Mouse (Mus musculus) frontal cortex, postnatal 36 days (tissue): Measurements from ENCODE around the gene Cacnb4.

Experiments used
- DNase-seq, 2 experiments: peaks; one replicate each; pipeline ENCODE4 v3.0.0; 2022; ENCODE audit warnings: low spot score in 2 of 2

The Cacnb4 gene

GRCm38 (mm10) chr2:52603935-52604650 is 72.5 kb downstream of the Cacnb4 start:
- DNase-seq = no peak

GRCm38 (mm10) chr2:52603421-52603820 is 73.2 kb downstream of the Cacnb4 start:
- no peak for DNase-seq

DNA sequence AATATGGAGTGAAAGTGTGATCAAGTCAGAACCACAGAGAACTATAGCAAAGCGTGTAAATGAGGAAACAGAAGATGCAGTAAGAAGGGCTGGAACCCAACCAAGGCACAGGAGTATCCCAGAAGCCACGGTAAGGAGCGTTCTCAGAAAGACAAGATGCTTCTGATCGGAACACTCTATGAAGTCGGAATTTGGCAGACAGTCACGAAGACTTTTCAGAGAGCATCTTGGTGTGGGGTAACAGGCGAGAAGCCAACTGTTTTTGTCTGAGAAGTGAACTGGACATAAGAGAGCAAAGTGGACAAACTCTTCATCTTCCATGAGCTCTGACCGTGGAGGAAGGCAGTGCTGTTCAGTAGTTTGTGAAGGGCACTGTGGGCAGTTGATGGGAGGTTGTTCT is 73.7 kb downstream of the Cacnb4 start:
- no peak for DNase-seq

DNA sequence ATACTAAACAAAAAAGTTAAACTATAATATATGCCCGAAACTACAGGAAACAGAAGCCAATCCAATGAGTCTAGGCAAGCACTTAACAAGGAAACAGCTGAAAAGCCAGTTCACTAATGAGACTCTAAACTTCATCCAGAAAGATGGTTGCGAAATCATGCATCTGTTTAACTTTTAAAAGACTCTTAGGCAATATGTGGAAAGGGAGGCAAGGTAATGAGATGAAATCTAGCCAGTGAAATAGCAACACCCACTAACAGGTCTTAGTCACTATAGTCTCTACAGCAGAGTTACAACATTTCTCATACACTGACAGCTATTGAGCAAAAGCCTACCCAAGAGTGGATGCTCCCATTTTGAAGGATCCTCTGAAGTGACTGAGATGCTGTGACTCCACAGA is 74.4 kb downstream of the Cacnb4 start:
- no peak for DNase-seq

DNA sequence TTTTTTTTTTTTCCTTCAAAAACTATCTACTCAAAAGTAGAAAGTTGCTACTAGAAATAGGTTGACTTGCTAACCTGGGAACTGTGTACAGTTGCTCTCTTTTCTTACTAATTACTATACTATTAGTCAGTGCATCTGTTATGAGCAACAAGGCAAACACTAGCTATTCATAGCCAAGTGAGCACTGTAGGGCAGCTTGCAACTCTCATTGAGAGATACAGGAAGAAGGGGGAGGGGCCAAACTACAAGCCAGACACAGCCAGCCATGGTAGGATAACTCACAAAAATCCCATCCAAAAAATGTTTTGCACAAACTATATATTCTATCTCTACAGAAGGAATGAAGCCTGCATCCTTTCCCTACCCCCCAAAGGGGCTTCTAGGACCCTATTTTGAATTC is 79.1 kb downstream of the Cacnb4 start:
- no peak for DNase-seq

DNA sequence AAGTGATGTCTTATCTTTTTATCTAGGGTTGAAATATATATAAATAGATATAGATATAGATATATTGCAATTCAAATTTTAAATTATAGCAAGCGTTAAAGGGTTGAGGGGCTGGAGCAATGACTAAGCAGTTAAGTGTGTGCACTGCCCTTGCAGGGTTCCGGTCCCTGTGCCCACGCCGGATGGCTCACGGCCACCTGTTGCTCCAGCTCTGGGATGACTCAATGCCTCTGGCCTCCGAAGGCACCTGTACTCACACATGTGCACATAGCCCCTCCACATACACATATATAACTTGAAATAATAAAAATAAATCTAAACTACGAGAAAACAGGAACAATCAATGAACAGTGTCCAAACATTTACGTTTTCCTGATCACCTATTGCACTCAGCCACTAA is 82.8 kb downstream of the Cacnb4 start:
- peak in 1 of 2 experiments; percentile 42 for DNase-seq

GRCm38 (mm10) chr2:52593260-52593659 is 83.4 kb downstream of the Cacnb4 start:
- no peak for DNase-seq

DNA sequence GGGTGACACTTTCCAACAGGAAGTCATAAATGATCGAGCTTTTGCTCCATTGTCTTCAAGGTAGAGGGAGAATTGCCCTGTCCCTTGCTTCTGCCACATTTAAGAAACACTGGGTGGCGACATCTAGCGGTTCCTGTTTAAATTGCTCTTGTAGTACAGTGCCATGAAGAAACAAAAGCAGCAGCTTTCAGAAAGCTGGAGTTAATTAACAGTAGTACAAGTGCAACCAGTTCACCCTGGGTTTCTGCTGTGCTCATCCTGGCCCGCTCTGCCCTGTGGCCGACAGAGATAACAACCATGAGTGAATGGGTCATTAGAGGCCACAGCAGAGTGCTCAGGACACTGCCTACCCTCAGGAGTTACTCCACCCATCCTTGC is 85.7 kb downstream of the Cacnb4 start:
- DNase-seq = peak; percentile 76 to 92

- peak; percentile 34 to 42 for DNase-seq
Measured at GRCm38 (mm10) chr2:52590340-52590969, 86.2 kb downstream of the Cacnb4 start.

- DNase-seq = no peak
Measured at GRCm38 (mm10) chr2:52589514-52589913, 87.1 kb downstream of the Cacnb4 start.

GRCm38 (mm10) chr2:52585384-52585783 is 91.2 kb downstream of the Cacnb4 start:
- no peak for DNase-seq

DNA sequence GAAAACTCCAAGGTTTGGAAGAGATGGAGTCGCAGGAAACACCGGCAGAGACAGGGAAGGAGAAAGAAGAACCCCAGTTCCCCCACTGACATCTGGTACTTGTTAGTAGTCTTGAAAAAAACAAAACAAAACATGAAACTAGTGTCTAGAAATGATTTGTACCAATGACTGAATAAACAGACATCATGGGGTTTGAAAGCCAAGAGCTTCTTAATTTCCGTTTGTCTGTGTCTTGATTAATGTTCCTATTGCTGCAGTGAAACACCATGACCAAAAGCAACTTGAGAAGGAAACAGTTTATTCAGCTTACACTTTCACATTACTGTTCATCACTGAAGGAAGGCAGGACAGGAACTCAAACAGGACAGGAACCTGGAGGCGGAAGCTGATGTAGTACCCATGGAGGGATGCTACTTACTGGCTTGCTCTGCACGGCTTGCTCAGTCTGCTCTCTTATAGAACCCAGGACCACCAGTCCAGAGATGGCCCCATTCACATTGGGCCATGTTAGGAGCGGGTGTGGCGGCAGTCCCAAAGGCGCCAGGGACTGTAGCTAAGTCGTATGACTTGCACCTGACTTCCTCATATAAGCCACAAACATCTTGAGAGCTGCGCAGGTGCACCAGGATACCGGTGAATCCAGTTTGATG is 95.4 kb downstream of the Cacnb4 start:
- no peak for DNase-seq

DNA sequence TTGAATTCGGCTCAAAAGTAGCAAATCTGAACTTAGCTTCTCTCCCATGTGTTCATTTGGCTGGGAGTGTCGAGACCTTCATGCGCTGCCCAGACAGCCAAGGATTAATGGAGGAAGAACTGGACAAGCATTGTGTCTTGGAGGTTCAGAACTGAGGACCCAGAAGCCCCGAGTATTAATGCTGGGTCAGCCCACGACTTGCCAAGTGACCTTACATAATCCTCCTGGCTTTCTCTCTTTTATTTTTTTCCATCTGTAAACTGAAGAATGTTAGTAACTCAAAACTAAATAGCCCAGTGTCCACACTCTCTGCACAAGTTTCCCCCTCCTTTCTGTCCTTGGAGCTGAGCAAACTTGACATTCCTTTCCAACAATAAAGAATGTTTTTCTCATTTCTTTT is 95.9 kb downstream of the Cacnb4 start:
- DNase-seq = no peak

GRCm38 (mm10) chr2:52578846-52579245 is 97.8 kb downstream of the Cacnb4 start:
- no peak for DNase-seq

GRCm38 (mm10) chr2:52577700-52578099 is 98.9 kb downstream of the Cacnb4 start:
- no peak for DNase-seq

- DNase-seq = no peak
Measured at GRCm38 (mm10) chr2:52576546-52576945, 100.1 kb downstream of the Cacnb4 start.

GRCm38 (mm10) chr2:52575637-52576175 is 100.9 kb downstream of the Cacnb4 start:
- no peak for DNase-seq

GRCm38 (mm10) chr2:52574929-52575328 is 101.7 kb downstream of the Cacnb4 start:
- DNase-seq = no peak

DNA sequence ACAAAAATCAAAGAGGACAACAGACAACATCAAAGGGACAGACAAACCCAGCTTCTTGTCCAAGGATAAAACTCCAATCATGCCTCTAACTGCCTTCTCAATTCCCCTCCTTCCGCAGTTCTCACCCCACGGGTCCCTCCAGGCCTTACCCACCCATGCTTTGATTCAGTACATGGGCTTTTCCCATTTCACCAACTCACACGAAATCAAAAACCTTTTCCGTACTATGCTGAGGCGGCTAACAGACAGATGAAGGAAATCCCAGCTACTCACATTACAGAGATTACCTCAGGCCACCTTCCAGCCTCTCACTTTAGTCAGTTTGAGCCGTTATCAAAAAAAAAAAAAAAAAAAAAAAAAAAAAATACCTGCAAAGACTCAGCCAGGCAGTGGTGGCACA is 104.4 kb downstream of the Cacnb4 start:
- DNase-seq = no peak

GRCm38 (mm10) chr2:52571339-52571968 is 105.2 kb downstream of the Cacnb4 start:
- no peak for DNase-seq

DNA sequence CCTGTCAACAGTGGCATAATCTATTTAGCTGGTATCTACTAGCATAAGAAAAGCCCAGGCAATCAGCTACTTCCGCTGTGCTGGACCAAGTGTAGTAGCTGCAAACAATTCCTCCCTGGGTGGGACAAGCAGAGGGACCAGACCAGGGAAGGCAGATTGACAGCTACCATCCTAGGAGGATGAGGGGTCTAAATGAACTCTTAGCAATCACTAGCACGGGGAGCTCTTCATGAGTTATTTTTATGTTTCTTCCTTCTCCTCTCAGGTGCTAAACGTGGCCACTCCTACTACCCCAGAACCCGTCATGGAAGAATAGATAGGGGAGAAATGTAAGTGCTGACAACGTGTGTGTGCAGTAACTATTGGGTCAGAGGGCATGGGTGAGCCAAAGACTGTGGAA is 105.8 kb downstream of the Cacnb4 start:
- DNase-seq = no peak

- DNase-seq = no peak
Measured at GRCm38 (mm10) chr2:52570171-52570570, 106.5 kb downstream of the Cacnb4 start.
